Mouse (Mus musculus): ENCODE data around the gene Map4k5.

Gene Map4k5

DNA sequence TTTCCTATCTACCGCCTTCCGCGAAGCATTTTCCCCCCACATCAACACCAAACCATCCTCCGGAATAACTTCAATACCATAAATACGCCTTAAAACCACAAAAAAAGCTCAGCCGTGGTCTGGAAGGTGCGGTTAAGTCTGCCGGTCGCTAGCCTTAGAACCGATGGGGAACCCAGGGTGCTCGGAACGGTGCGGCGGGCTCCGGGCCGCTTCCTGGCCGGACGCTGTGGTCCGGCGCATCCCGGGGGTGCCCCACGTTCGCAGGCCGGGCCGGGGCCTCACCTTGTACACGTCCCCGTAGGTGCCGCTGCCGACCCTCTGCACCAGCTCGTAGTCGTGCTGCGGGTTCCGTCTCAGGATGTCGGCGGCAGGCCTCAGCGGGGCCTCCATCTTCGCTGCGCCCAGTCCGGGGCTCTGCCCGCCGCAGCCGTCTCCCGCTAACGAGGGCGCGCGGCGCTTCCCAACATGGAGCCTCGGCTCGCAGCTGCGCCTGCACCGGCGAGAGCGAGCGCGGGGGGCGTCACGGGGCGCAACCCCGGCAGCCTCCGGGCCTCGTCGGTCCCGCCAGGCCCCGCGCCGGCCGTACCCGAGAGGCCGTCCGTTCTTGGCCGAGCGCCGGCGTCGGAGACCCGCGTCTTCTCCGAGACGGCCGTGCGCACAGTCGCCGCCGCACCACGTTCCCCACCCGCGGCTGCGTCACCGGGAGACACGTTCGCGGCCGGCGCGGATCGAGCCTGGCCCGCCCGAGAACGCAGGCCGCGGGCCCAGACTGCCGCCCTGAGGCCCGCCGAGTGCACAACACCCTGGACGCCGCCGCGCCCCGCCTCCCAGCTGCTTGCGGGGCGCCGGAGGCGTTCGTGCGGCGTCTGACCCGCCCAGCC, at the start of gene Map4k5, which contains the start of gene Atl1:
Gene Map4k5 (minus strand): TSS at position 830 of the 881 bp plus-strand sequence.
Gene Atl1 (plus strand): TSS at position 244 of the 881 bp plus-strand sequence.
- peak; percentile 93 for DNase-seq (ENCODE audit: low spot score)

DNA sequence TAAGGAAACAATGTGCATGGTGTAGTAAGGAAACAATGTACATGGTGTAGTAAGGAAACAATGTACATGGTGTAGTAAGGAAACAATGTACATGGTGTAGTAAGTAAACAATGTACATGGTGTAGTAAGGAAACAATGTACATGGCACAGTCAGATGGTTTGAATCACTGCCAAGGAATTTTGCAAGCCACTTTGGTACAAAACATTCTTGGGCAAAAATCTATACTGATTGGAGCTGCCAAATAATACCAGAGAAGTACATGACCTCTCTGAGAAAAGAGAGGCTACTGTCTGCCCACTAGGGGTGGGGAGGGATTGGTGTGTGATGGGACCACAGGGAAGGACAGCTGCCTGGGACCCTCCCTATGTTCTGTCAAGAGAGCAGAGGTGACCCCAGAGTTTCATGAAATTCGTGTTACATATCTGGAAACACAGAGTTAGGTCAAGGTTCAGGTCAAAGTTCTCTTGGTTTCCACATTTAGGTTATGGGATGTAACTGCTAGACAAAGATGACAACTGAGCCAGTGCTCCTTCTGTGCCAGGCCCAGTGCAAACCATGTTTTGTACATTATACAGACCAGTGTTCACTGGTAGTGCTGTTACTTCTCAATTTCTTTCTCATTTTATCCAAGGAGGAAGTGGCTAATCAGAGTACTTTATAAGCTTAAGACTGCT, 48.8 kb upstream of the Map4k5 start:
- no peak for DNase-seq (ENCODE audit: low spot score)

DNA sequence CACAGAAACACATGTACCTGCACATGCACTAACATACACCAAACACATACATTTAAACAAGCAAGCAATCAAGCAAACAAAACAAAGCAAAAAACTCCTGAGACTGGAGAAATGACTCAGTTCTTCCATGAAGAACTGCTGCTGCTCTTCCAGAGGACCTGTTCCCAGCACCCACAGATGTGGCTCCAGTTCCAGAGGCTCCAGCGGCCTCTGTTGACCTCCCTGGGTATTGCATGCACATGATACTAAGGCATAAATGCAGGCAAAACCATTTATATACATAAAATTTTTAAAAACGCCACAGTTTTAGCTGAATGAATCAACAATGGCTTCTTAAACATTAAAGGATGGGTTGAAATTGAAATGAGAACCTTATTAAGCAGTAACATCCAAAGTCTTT, 46.3 kb upstream of the Map4k5 start:
- no peak for DNase-seq (ENCODE audit: low spot score)

DNA sequence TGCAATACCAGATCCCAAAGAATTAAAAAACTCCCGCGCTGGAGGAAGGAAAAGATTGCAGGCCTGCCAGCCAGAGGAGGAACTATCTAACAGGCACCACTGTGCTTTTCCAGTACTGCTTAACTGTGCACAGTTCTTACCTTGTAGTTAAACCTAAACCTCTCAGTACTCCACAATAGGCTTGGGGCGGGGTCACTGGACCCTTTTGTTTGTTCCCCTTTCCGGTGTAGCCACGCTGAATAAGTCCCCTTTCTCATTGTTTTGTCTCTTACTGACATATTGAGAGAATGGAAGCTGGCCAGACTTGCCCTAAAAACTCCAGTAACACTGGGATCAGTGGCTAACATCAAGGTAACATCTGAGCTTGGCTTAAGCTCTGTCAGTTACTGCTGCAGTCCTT, 44.7 kb upstream of the Map4k5 start:
- no peak for DNase-seq (ENCODE audit: low spot score)

DNA sequence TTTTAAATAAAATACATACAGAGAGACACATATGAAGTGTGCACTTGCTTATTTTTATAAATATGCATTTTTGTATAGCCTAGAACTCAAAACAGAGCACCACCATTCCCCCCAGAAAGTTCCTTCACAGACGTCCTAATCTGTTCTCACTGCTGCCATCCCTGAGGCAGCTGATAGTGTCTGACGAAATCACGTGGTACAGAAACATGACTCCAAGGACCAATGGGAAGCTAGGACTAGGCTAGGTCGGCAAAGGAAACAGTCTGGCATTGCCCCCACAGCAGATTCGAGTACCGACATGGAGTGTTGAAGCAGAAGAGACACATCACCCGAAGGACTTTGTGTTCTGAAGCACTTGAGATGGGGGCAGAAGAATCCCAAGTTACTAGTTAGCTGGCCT, 33.7 kb upstream of the Map4k5 start:
- DNase-seq (ENCODE audit: low spot score), result peak; percentile 17

DNA sequence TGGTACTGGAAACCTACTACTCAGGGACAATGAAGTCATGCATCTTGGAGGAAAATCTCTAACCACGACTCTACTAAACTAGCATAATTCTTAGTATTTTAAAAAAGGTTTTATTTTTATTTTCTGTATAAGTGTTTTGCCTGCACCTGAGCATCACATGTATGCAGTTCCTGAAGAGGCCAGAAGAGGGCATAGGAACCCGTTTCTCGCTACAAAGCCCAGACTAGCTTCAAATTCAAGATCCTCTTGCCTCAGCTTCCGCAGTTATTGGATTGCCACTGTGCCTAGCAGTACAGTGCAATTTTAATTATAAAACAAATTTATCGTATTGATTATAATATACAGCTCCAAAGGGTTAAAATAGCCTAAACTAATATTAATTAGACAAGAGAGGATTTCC, 31.0 kb upstream of the Map4k5 start:
- DNase-seq (ENCODE audit: low spot score), result peak; percentile 70

DNA sequence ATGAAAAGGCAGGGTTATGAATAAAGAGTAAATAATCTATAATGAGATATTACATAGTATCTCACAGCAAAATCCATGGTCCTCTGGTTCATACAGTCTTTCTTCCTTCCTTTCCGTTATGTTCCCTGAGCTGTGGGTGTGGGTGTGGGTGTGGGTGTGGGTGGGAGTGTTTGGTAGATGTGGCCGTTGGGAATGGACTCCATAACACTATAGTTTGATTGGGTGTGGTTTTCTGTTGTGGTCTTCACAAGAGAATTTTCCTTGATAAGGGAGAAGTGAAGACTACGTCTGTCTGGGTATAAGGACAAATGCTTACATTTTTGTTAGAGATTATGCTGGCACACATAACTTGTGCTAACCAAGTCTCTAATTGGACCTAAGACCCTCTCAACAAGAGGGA, 30.6 kb upstream of the Map4k5 start:
- DNase-seq (ENCODE audit: low spot score), result no peak

DNA sequence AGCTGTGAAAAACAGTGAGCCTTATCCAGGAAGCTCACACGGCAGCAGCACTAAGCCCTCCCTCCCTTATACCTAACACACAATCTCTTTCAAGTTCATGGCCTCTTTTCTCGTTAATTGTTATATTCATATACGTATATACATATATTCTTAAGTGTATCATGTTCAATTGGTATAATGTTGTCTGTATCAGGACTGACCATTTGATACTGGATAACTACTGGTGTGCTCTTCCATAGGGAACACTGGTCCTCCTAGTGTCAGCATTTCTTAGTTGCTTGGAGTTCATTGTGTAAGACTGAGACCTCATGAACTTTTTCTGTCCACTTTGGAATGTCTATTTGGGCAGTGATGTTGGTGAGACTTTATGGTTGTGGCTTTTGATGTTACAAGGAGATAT, 30.1 kb upstream of the Map4k5 start:
- no peak for DNase-seq (ENCODE audit: low spot score)

DNA sequence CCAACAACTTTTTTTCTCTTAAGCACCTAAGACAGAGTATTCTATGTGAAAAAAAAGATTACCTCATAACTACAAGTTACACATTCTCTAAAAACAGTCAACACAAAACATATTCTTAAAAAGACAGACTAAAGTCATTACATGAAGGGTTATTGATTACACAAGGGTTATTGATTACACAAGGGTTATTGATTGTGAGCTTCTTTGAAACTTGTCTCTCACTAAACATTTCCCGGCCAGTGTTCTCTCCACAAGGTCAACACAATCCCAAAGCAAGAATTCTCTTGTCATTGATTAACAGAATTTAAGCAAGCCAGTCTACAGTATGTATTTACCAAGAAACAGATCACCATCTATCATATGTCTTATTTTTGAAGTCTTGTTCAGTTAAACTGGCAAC, 29.1 kb upstream of the Map4k5 start:
- no peak for DNase-seq (ENCODE audit: low spot score)

DNA sequence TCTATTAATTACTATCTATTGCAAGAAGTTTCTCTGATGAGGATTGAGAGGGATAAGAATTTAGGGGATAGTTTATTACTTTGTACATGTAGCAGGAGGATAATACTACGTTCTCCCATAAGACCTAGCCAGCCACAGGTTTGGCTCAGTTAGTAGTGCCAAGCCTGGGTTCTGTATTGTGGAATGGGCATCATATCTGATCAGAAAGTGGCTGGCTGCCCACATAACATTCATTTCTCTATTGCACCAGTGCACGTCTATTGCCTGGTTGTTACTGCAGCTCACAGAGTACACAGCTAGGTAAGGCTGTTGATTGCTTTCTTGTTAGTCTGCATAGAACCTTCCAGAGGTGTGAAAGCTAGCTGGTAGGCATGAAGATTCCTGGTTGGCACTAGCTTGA, 24.9 kb upstream of the Map4k5 start:
- no peak for DNase-seq (ENCODE audit: low spot score)

DNA sequence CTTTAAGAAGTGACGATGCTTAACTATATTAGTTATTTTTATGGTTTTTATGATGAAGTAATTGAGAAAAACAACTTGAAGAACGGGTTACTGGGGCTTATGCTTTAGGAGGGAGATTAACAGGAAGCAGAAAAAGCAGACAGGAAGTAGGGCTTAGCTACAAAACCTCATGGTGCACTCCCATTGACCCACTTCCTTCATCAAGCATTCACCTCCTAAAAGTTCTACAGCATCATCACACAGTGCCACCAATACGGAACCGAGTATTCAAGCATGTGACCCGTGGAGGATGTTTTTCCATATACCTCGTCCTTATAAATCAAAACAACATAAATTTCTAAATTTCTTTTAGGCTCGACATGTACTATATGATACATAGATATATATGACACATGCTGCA, 19.7 kb upstream of the Map4k5 start:
- no peak for DNase-seq (ENCODE audit: low spot score)

DNA sequence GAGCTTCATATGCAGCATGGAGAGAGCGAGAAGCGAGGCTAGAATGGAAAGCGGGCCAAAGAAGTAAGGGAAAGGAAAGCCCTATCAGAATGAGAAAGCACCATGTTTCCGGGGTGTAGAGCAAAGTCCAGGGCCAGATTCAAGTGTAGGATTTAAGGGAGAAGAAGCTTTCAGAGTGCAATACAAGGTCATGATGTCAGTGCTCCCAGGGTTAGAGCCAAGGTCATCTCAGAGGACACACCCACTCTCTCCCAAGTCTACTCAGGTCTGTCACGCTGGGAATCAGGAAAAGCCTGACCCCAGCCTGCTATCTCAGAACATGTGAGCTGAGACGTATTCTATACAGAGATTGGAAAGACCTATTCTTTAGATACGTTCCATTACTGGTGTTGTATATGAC, 18.9 kb upstream of the Map4k5 start:
- DNase-seq (ENCODE audit: low spot score), result no peak

DNA sequence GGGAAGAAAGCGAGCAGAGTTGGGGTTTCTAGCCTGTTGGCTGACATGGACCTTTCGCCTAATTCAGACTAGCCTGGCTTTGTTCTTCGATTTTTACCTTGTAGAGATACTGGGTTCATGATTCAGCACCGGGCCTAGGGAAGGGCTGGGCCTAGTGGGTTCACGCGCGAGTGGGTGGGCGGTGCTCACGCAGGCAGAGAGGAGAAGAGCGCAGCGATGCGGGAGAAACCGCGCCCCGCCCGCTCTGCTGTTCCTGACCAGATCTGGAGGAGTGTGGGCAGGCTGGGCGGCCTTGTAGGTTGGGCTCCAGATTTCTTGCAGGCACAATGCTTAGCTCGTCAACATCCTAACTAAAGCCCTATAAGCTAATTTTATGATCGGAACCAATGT, 15.5 kb upstream of the Map4k5 start:
- DNase-seq (ENCODE audit: low spot score), result peak; percentile 10

DNA sequence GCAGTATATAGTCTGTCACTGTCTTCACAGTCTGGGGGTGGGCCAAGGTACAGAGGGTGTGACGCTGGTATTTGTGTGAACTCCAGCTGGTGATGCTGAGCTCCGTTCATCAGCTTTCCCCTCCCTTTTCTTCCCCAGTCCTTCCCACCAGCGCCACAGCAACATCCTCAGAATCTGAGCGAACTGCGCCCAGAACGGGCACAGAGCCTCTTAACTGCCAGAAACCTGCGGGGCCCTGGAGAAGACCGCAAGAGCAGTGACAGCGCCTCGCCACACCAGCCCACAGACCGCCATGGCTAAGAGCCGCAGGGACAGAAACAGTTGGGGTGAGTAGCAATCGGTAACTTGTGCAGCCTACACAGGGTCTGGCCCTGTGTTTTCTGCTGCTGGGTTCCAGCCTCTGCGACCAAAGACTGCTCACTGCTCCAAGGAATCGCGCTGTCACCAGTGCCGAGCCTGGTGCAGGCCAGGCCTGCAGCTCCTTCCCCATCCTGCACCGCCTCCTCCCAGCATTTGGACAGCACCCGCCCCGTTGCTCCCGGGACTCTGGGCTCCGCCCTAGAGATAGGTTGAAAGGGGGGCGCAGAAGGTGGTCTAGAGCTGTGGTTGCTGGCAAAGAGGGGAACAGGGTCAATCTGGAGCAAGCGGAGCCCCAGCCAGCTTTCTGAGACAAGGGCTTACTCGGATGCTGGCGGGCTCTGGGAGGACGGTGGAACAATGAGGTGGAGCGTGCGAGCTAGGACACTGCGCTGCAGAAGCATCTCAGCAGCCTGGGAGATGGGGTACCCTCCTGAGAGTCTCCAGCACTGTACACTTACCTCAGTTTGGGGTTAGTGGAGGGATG, 14.9 kb upstream of the Map4k5 start:
- DNase-seq (ENCODE audit: low spot score), result peak; percentile 77

DNA sequence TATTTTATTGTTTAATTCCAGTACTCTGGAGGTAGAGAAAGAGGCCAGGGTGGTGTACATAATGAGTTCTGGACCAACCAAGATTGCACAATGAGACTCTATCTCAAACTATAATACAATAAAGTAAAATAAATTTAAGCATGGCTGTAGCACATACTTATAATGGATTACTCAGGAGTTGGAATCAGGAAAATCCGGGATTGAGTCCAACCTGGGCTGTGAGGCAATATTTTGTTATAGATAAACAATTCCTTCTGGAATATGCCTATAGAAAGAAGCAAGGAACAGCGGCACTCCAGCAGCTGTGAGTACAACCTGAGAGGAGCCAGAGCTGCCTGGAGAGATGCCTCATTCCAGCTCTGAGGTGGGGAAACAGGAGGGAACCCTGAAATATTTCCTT, 12.0 kb upstream of the Map4k5 start:
- DNase-seq (ENCODE audit: low spot score), result no peak

DNA sequence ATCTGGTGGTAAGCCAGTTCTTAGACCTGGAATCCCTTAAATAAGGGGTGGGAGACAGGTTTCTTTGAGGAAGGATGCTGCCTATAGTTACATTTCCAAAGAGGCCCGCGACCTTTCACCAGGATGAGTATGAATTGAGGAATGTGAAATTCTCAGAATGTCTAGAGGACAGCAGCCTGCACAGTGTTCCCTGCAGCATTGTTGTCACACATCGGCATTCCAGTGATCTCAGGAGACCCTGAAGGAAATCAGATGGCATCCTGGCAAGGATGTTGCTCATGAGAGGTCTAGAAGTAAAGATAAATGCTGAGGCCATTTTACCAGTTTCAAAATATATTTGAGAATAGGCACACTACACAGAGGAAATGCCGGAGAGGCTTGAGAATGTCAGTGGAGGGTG, 5.1 kb upstream of the Map4k5 start:
- DNase-seq (ENCODE audit: low spot score), result no peak

DNA sequence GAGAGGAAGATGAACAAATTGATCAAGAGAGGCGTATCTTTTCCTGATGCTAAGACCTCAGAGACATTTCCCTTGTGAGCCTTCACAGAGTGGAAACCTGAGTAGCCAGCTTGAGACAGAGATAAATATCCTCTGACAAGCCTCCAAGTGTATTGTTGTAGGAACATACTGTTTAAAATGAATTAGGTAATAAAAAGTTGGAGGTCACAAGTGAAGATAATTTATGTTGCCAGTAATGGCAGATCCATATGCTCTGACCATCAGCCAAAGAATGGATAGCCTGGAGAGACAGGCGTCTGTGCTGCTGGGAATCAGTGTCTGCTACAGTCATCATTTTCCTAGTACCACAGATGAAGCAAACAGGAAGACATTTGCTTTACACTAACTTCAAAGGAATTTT, 2.0 kb upstream of the Map4k5 start:
- peak; percentile 55 for DNase-seq (ENCODE audit: low spot score)

DNA sequence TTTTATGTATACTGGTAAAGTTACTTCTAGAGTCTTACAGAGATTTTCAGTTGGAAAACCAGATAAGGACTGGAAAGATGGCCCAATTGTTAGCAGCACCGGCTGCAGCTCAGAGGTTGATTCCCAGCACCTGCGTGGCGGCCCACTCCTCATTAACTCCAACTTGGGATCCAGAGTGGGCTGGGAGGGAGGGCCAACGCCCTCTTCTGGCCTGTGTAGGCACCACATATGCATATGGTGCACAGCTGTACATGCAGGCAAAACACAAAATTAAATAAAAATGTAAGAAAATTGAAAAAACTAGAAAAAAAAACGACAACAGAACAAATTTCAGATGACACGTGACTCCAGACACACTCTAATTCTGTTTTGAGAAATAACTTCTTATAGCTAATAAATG, 927 bp upstream of the Map4k5 start:
- peak; percentile 17 for DNase-seq (ENCODE audit: low spot score)

DNA sequence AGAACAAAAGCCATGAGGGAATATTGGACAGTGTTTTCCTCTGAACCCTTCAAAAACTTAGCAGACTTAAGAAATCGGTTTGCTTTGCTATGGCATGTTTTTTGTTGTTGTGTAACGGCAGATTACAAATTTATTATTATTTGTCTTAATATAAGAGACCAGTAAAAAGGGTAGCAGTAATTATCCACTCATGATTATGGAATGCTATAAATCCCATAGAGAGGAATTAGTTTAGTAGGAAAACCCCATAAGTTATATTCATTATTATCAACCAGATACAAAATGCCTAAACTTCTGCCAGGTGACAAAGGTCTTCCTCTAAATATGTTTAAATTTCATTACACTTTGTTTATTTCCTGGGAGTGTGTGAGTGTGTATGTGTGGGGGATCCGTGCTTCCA, 1.3 kb downstream of the Map4k5 start:
- no peak for DNase-seq (ENCODE audit: low spot score)

DNA sequence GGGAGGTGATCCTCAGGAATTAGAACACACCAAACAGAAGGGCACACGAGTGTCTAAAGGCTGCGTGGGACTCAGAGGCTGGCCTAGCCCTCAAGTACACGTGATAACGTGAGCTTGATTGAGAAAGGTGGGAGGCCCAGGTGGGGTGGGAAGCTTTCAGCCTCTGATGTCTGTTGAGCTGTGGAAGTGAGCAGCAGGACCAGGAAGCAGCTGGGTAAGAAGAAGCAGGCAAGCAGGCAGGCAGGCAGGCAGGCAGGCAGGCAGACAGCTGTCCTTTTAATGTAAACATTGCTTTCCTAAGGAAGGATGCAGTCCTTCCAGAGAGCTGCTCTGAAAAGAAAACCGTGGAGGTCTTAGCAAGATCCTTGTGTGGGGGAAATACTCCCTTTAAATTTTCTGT, 2.5 kb downstream of the Map4k5 start:
- DNase-seq (ENCODE audit: low spot score), result peak; percentile 35

DNA sequence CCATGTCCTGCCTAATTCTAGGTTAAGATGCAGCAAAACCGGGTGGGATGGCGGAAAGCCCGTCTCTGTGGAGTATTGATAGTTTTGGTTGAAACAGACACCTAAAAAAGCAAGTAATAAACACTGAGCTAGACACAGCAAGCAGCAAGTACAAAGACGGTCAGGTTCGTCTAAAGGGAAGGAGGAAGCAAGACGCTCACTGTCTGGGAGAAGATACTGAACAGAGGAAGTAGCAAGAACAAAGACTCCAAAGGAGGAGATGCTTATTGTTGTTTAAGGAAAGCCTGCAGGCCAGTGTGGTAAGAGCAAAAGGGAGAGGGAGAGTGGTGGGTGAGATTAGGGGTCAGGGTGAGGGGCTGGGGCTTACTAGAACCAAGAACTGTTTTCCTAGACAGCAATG, 2.9 kb downstream of the Map4k5 start:
- DNase-seq (ENCODE audit: low spot score), result no peak

DNA sequence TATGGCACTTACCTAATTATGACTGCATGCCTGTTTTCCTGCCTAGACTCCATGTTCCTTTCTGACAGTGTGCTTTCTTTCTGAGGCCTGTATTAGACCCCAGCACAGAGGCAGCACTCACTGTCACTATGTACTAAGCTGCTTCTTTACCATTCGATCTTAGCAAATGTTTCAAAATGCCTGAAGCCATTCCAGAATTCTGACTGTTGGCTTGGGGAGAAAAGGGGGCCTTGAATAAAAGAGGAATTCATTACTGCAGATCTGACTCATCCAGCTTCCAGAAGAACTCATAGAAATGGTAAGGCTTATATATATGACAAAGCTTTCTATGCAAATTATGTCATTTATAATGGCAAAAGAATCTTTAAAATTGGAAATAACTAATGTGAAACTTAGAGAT, 4.7 kb downstream of the Map4k5 start:
- DNase-seq (ENCODE audit: low spot score), result no peak

DNA sequence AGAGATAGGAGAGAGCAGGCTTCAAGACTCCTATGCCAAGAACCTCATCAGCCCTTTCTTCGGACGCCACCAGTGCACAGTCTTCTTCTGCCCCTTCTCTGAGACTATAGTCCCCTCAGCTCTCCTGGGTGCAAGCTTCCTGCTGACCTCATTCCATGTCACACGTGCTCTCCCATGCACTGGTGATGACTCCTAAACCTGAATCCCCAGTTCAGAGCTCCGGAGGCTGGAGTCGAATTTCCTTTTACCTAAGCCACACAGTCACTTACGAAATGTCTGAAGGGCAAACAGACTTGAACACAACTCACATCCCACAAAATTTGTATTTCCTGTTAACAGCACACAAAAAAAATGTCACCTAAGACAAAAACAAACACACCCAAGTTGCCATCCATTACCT, 5.2 kb downstream of the Map4k5 start:
- no peak for DNase-seq (ENCODE audit: low spot score)

All from embryo, embryonic 10 days (tissue).